Mouse (Mus musculus) stomach, postnatal 0 days (tissue): ENCODE results near the gene Ahnak2. TPM values are rescaled to one million over a fixed set of nuclear protein-coding genes. Genes with fewer than 3 reads are reported as not detected.

Source experiments
- ATAC-seq: fragments of 200-750 bp; cut with Nextera tagmentation; 2 replicates; pipeline ENCODE4 v1.8.0; 2017; ENCODE audit not compliant: low FRiP score, low TSS enrichment
- DNase-seq: peaks from one replicate; pipeline ENCODE4 v3.0.0-alpha.2; 2016; ENCODE audit warnings: low spot score
- H3K27ac ChIP-seq: fragments of 300-500 bp; sonication (generic); replicated peaks from 2 replicates; pipeline ENCODE4 v1.5.1; 2014; ENCODE audit warnings: mild to moderate bottlenecking, control low read depth
- H3K27me3 ChIP-seq: fragments of 300-500 bp; sonication (generic); 2 replicates; pipeline ENCODE4 v1.6.1; 2014; ENCODE audit warnings: low read length; ENCODE audit not compliant: control insufficient read depth, insufficient read depth
- H3K36me3 ChIP-seq: fragments of 300-500 bp; sonication (generic); 2 replicates; pipeline ENCODE4 v1.6.1; 2014; ENCODE audit warnings: low read length, mixed read lengths; ENCODE audit not compliant: control insufficient read depth, insufficient read depth
- H3K4me1 ChIP-seq: fragments of 300-500 bp; sonication (generic); replicated peaks from 2 replicates; pipeline ENCODE4 v1.6.1; 2014; ENCODE audit warnings: antibody characterized with exemption; ENCODE audit not compliant: control insufficient read depth, insufficient read depth
- H3K4me2 ChIP-seq: fragments of 300-500 bp; sonication (generic); replicated peaks from 2 replicates; pipeline ENCODE4 v1.6.1; 2014; ENCODE audit warnings: low read depth, mild to moderate bottlenecking, control low read depth, moderate library complexity
- H3K4me3 ChIP-seq: fragments of 300-500 bp; sonication (generic); 2 replicates; pipeline ENCODE4 v1.5.1; 2014; ENCODE audit warnings: low read depth, low read length, control low read depth
- H3K9ac ChIP-seq: fragments of 300-500 bp; sonication (generic); 2 replicates; pipeline ENCODE4 v1.6.1; 2014; ENCODE audit warnings: mild to moderate bottlenecking, low read length, control low read depth, mixed read lengths
- H3K9me3 ChIP-seq: fragments of 300-500 bp; sonication (generic); 2 replicates; pipeline ENCODE4 v1.6.1; 2016; ENCODE audit warnings: low read length; ENCODE audit not compliant: control insufficient read depth
- CTCF ChIP-seq: IDR thresholded peaks from 2 replicates; pipeline ENCODE4 v1.5.1; 2016; ENCODE audit warnings: antibody characterized with exemption, low read depth, mild to moderate bottlenecking, moderate library complexity
- EP300 ChIP-seq: optimal IDR thresholded peaks from 2 replicates; pipeline ENCODE3; 2016; ENCODE audit warnings: antibody characterized with exemption
- WGBS: fragments of 180-500 bp; shearing (Covaris S2); extraction: QIAGEN DNeasy Blood & Tissue Kit; methylation state at CpG from one replicate; pipeline ENCODE4 v1.1.7; 2014; 5-methylcytosine and 5-hydroxymethylcytosine counted together
- polyA plus RNA-seq: library from polyadenylated mRNA; unstranded; fragments of >200 nt; fragmentation: Nextera tagmentation; extraction: Ambion mirVana; gene quantifications from 2 replicates; pipeline ENCODE4 v1.2.1, GENCODE M21; 2015

The Ahnak2 gene
- polyA plus RNA-seq, 1 experiment from 2014 or later: 5.4 TPM

GRCm38 (mm10) chr12:112764141-112764540 lies 38.3 kb downstream of the Ahnak2 start:
- no peak for TF ChIP-seq EP300
- no peak for TF ChIP-seq CTCF
- no peak overlapping the region for H3K4me2 ChIP-seq
- no peak overlapping the region for H3K9ac ChIP-seq
- H3K27me3 ChIP-seq: no peaks in the 10 kb centered on the region
- ATAC-seq (no peak), DNase-seq (no peak)
- no peaks in the 10 kb centered on the region for H3K9me3 ChIP-seq
- H3K27ac ChIP-seq: no peak overlapping the region
- H3K36me3 ChIP-seq: no peaks in the 10 kb centered on the region
- 79% methylated on average over 5 of the region's 5 CpGs for WGBS
- no peaks in the 10 kb centered on the region for H3K4me1 ChIP-seq
- no peak overlapping the region for H3K4me3 ChIP-seq

- TF ChIP-seq CTCF: no peak
- no peak for TF ChIP-seq EP300
- ATAC-seq: no peak
- 77% methylated on average over 4 of the region's 4 CpGs for WGBS
Observed at GRCm38 (mm10) chr12:112763176-112763575, 39.3 kb downstream of the Ahnak2 start.

GRCm38 (mm10) chr12:112762018-112762417 lies 40.4 kb downstream of the Ahnak2 start:
- no peak overlapping the region for H3K9ac ChIP-seq
- H3K36me3 ChIP-seq: no peaks in the 10 kb centered on the region
- no peaks in the 10 kb centered on the region for H3K4me1 ChIP-seq
- no peak overlapping the region for H3K27ac ChIP-seq
- 84% methylated on average over 3 of the region's 3 CpGs for WGBS
- H3K4me2 ChIP-seq: no peak overlapping the region
- no peaks in the 10 kb centered on the region for H3K27me3 ChIP-seq
- 0 out of 2 replicates have a peak, but pooled peaks have one; percentile 19 for ATAC-seq
- TF ChIP-seq EP300 (no peak), CTCF (no peak)
- H3K4me3 ChIP-seq: no peak overlapping the region
- H3K9me3 ChIP-seq: no peaks in the 10 kb centered on the region
- DNase-seq: no peak

More at GRCm38 (mm10) chr12:112763176-112763575, 39.3 kb downstream of the Ahnak2 start:
- H3K27me3 ChIP-seq: no peaks in the 10 kb centered on the region
- H3K36me3 ChIP-seq: no peaks in the 10 kb centered on the region
- no peak overlapping the region for H3K4me2 ChIP-seq
- no peaks in the 10 kb centered on the region for H3K4me1 ChIP-seq
- no peak overlapping the region for H3K9ac ChIP-seq
- H3K27ac ChIP-seq: no peak overlapping the region
- H3K9me3 ChIP-seq: no peaks in the 10 kb centered on the region
- no peak for DNase-seq
- no peak overlapping the region for H3K4me3 ChIP-seq

GRCm38 (mm10) chr12:112761411-112761810 lies 41.0 kb downstream of the Ahnak2 start:
- no peaks in the 10 kb centered on the region for H3K36me3 ChIP-seq
- no peak overlapping the region for H3K4me2 ChIP-seq
- ATAC-seq: no peak
- no peaks in the 10 kb centered on the region for H3K27me3 ChIP-seq
- no peak overlapping the region for H3K9ac ChIP-seq
- no peak for TF ChIP-seq EP300
- no peak for TF ChIP-seq CTCF
- H3K27ac ChIP-seq: no peak overlapping the region
- H3K4me3 ChIP-seq: no peak overlapping the region
- WGBS: 91% methylated on average over 4 of the region's 4 CpGs
- no peaks in the 10 kb centered on the region for H3K4me1 ChIP-seq
- no peaks in the 10 kb centered on the region for H3K9me3 ChIP-seq
- no peak for DNase-seq

GRCm38 (mm10) chr12:112760154-112760926 lies 42.1 kb downstream of the Ahnak2 start, which contains the start of gene Pld4:
Gene Pld4 (plus strand): TSS chr12:112760655.
- 34% methylated on average over 4 of the region's 4 CpGs for WGBS
- H3K9ac ChIP-seq: no peak within 1 kb of the TSS
- no peak within 1 kb of the TSS for H3K4me3 ChIP-seq
- H3K4me2 ChIP-seq: no peak within 1 kb of the TSS
- H3K36me3 ChIP-seq: no peaks in the 10 kb centered on the region
- no peaks in the 10 kb centered on the region for H3K27me3 ChIP-seq
- no peaks in the 10 kb centered on the region for H3K4me1 ChIP-seq
- no peaks in the 10 kb centered on the region for H3K9me3 ChIP-seq
- DNase-seq (no peak), ATAC-seq (0 out of 2 replicates have a peak, but pooled peaks have one; percentile 27)
- H3K27ac ChIP-seq: no peak within 1 kb of the TSS
- TF ChIP-seq EP300 (no peak), CTCF (no peak)

GRCm38 (mm10) chr12:112759471-112759870 lies 43.0 kb downstream of the Ahnak2 start:
- Histone ChIP-seq H3K27ac (no peak overlapping the region), H3K27me3 (no peaks in the 10 kb centered on the region), H3K36me3 (no peaks in the 10 kb centered on the region), H3K9me3 (no peaks in the 10 kb centered on the region), H3K4me1 (no peaks in the 10 kb centered on the region), H3K4me3 (no peak overlapping the region), H3K9ac (no peak overlapping the region), H3K4me2 (no peak overlapping the region)
- ATAC-seq (0 out of 2 replicates have a peak, but pooled peaks have one; percentile 32), DNase-seq (no peak)
- WGBS: 96% methylated on average over 3 of the region's 3 CpGs
- TF ChIP-seq EP300 (no peak), CTCF (no peak)
